Mouse (Mus musculus): Measurements from ENCODE around the gene Lyrm1. TPM values are rescaled to one million over a fixed set of nuclear protein-coding genes. Genes with fewer than 3 reads are reported as not detected.

Gene Lyrm1
- polyA plus RNA-seq, 1 experiment from 2014 or later = 10.7 TPM

DNA sequence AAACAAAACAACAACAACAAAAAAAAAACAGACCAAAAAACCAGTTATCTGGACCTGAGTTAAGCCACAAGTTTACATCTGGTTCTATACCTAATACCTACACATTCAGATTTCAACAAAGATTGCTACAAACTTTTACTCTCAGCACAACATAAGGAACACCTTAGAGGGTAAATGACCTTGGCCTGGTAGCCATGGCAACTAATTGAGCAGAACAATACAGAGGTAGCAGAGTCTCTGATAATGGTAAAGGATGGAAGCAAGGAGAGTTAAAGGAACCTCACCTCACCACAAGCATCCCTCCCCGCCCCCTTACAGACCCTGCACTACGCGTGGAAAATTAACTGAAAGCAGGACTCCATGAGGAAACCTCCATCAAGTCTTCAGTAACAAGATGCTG is 35.5 kb upstream of the Lyrm1 start:
- H3K4me3 ChIP-seq (ENCODE audit: low read length) = no peak overlapping the region
- no peaks in the 10 kb centered on the region for H3K9me3 ChIP-seq (ENCODE audit: control insufficient read depth, low read length)
- H3K27ac ChIP-seq (ENCODE audit: low read length) = no peak overlapping the region
- H3K4me1 ChIP-seq (ENCODE audit: control insufficient read depth, insufficient read depth, low read length) = peaks cover 20% of the 10 kb centered on the region
- H3K4me2 ChIP-seq (ENCODE audit: low read depth, low read length) = no peak overlapping the region
- ATAC-seq = peak; percentile 8; the same call in 1 of the 2 replicates
- WGBS = 87% methylated on average over 3 of the region's 3 CpGs
- no peaks in the 10 kb centered on the region for H3K27me3 ChIP-seq (replicated peaks; ENCODE audit: control insufficient read depth, insufficient read depth, low read length)
- H3K36me3 ChIP-seq (ENCODE audit: control insufficient read depth, insufficient read depth, low read length) = 0 out of 2 replicates have a peak, but pooled peaks cover 5% of the 10 kb centered on the region
- no peak overlapping the region for H3K9ac ChIP-seq (ENCODE audit: low read depth, low read length)

- Histone ChIP-seq H3K4me2 (ENCODE audit: low read depth, low read length) (no peak overlapping the region), H3K9ac (ENCODE audit: low read depth, low read length) (no peak overlapping the region), H3K27ac (ENCODE audit: low read length) (no peak overlapping the region), H3K4me3 (ENCODE audit: low read length) (no peak overlapping the region), H3K36me3 (ENCODE audit: control insufficient read depth, insufficient read depth, low read length) (0 out of 2 replicates have a peak, but pooled peaks cover 5% of the 10 kb centered on the region), H3K4me1 (ENCODE audit: control insufficient read depth, insufficient read depth, low read length) (peaks cover 20% of the 10 kb centered on the region), H3K9me3 (ENCODE audit: control insufficient read depth, low read length) (no peaks in the 10 kb centered on the region), H3K27me3 (replicated peaks; ENCODE audit: control insufficient read depth, insufficient read depth, low read length) (no peaks in the 10 kb centered on the region)
- ATAC-seq = peak; percentile 92
- 67% methylated on average over 2 of the region's 2 CpGs for WGBS
Measured at GRCm38 (mm10) chr7:119860554-119860953, 35.1 kb upstream of the Lyrm1 start.

GRCm38 (mm10) chr7:119860971-119861334 is 34.7 kb upstream of the Lyrm1 start:
- Histone ChIP-seq H3K4me1 (ENCODE audit: control insufficient read depth, insufficient read depth, low read length) (peaks cover 20% of the 10 kb centered on the region), H3K4me2 (ENCODE audit: low read depth, low read length) (no peak overlapping the region), H3K36me3 (ENCODE audit: control insufficient read depth, insufficient read depth, low read length) (0 out of 2 replicates have a peak, but pooled peaks cover 5% of the 10 kb centered on the region), H3K9ac (ENCODE audit: low read depth, low read length) (no peak overlapping the region), H3K27me3 (replicated peaks; ENCODE audit: control insufficient read depth, insufficient read depth, low read length) (no peaks in the 10 kb centered on the region), H3K4me3 (ENCODE audit: low read length) (no peak overlapping the region), H3K27ac (ENCODE audit: low read length) (0 out of 2 replicates have a peak overlapping the region, but pooled peaks have one; percentile 53), H3K9me3 (ENCODE audit: control insufficient read depth, low read length) (no peaks in the 10 kb centered on the region)
- peak; percentile 69 for ATAC-seq

DNA sequence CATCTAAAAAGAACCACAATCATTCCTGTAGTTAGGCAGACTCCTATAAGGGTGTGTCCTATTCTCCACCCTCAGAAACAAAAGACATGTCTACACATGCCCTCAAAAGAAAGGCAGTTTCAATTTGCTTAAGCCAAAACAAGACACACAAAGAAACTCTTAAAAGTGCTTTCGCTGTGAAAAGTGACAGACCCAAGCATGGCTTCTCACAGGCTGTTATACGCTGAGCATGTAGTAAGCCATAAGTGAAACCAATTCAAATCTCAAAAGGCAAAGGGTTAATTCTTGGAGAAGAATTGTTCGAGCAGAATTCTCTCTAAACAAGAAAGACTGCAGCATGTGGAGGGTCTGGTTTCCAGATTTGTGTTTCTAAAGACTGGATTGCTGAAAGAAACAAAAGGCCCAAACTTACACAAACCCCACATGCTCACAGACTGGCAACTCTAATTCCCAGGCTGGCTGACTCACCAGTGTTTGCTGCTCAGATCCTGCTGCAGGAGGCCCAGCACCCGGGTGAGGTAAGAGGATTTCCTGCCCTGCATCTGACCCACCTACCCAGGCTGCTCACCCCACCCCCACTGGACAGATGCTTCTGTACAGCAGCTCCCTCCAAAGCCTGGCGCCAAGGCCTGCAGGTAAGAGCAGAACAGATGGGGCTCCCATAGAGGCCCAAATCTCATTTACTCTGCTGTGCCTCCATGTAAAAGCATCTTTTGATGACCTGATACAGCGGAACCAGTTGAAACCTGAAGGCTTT is 34.1 kb upstream of the Lyrm1 start:
- Histone ChIP-seq H3K27me3 (replicated peaks; ENCODE audit: control insufficient read depth, insufficient read depth, low read length) (no peaks in the 10 kb centered on the region), H3K4me3 (ENCODE audit: low read length) (no peak overlapping the region), H3K4me2 (ENCODE audit: low read depth, low read length) (no peak overlapping the region), H3K36me3 (ENCODE audit: control insufficient read depth, insufficient read depth, low read length) (0 out of 2 replicates have a peak, but pooled peaks cover 5% of the 10 kb centered on the region), H3K27ac (ENCODE audit: low read length) (peak overlapping the region; percentile 53), H3K4me1 (ENCODE audit: control insufficient read depth, insufficient read depth, low read length) (peaks cover 20% of the 10 kb centered on the region), H3K9ac (ENCODE audit: low read depth, low read length) (peak overlapping the region; percentile 48), H3K9me3 (ENCODE audit: control insufficient read depth, low read length) (no peaks in the 10 kb centered on the region)
- WGBS = 33% methylated on average over 6 of the region's 6 CpGs
- peak; percentile 68 for ATAC-seq

DNA sequence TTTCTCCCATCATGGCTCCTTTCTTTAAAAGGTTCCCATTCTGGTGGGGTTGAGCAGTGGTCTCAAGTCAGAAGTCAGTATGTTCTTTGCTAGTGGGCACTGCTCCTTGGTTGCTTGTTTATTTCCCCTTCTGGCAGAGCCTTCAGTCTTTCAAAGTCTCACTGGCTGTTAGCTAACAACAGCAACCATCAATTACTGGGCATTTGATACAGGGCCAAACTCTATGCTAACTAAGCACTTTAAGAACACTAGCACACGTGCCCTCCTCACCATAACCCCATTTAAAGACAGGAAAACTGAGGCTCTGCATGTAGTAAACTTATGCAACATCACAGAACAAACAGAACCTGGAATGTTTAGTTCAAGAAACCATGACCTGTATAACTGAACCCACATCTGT is 33.5 kb upstream of the Lyrm1 start:
- H3K4me1 ChIP-seq (ENCODE audit: control insufficient read depth, insufficient read depth, low read length) = peaks cover 20% of the 10 kb centered on the region
- H3K4me3 ChIP-seq (ENCODE audit: low read length) = no peak overlapping the region
- H3K27ac ChIP-seq (ENCODE audit: low read length) = peak overlapping the region; percentile 53; the same call in 1 of the 2 replicates
- ATAC-seq = no peak
- no peaks in the 10 kb centered on the region for H3K9me3 ChIP-seq (ENCODE audit: control insufficient read depth, low read length)
- H3K27me3 ChIP-seq (replicated peaks; ENCODE audit: control insufficient read depth, insufficient read depth, low read length) = no peaks in the 10 kb centered on the region
- 0 out of 2 replicates have a peak, but pooled peaks cover 5% of the 10 kb centered on the region for H3K36me3 ChIP-seq (ENCODE audit: control insufficient read depth, insufficient read depth, low read length)
- H3K4me2 ChIP-seq (ENCODE audit: low read depth, low read length) = no peak overlapping the region
- 62% methylated on average over 1 of the region's 1 CpGs for WGBS
- no peak overlapping the region for H3K9ac ChIP-seq (ENCODE audit: low read depth, low read length)

DNA sequence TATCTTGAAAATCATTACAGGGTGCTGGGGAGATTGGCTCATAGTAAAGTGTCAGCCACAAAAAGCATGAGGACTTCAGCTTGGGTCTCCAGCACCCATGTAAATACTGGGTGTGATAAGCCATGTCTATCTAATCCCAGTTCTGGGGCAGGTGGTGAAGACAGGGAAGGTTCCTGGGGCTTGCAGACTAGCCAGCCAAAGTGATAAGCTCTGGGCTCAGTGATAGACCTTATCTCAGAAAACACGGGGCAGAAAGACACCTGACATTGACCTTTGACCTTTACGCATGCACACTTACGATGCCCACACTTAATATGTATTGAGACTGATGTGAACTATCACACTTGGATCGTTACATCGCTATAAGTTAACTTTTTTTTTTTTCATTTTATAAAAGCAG is 31.2 kb upstream of the Lyrm1 start:
- H3K36me3 ChIP-seq (ENCODE audit: control insufficient read depth, insufficient read depth, low read length) = no peaks in the 10 kb centered on the region
- no peaks in the 10 kb centered on the region for H3K27me3 ChIP-seq (replicated peaks; ENCODE audit: control insufficient read depth, insufficient read depth, low read length)
- H3K4me2 ChIP-seq (ENCODE audit: low read depth, low read length) = no peak overlapping the region
- H3K4me1 ChIP-seq (ENCODE audit: control insufficient read depth, insufficient read depth, low read length) = peaks cover 20% of the 10 kb centered on the region
- WGBS = 67% methylated on average over 5 of the region's 5 CpGs
- no peak for ATAC-seq
- no peak overlapping the region for H3K9ac ChIP-seq (ENCODE audit: low read depth, low read length)
- H3K4me3 ChIP-seq (ENCODE audit: low read length) = no peak overlapping the region
- no peak overlapping the region for H3K27ac ChIP-seq (ENCODE audit: low read length)
- H3K9me3 ChIP-seq (ENCODE audit: control insufficient read depth, low read length) = no peaks in the 10 kb centered on the region

- Histone ChIP-seq H3K27me3 (replicated peaks; ENCODE audit: control insufficient read depth, insufficient read depth, low read length) (no peaks in the 10 kb centered on the region), H3K36me3 (ENCODE audit: control insufficient read depth, insufficient read depth, low read length) (no peaks in the 10 kb centered on the region), H3K9ac (ENCODE audit: low read depth, low read length) (no peak overlapping the region), H3K4me2 (ENCODE audit: low read depth, low read length) (no peak overlapping the region), H3K4me3 (ENCODE audit: low read length) (no peak overlapping the region), H3K27ac (ENCODE audit: low read length) (no peak overlapping the region), H3K9me3 (ENCODE audit: control insufficient read depth, low read length) (no peaks in the 10 kb centered on the region), H3K4me1 (ENCODE audit: control insufficient read depth, insufficient read depth, low read length) (peaks cover 13% of the 10 kb centered on the region)
- 54% methylated on average over 1 of the region's 1 CpGs for WGBS
- no peak for ATAC-seq
Measured at GRCm38 (mm10) chr7:119866136-119866535, 29.5 kb upstream of the Lyrm1 start.

GRCm38 (mm10) chr7:119872204-119872603 is 23.5 kb upstream of the Lyrm1 start:
- Histone ChIP-seq H3K4me3 (ENCODE audit: low read length) (no peak overlapping the region), H3K9me3 (ENCODE audit: control insufficient read depth, low read length) (no peaks in the 10 kb centered on the region), H3K4me2 (ENCODE audit: low read depth, low read length) (no peak overlapping the region), H3K27ac (ENCODE audit: low read length) (no peak overlapping the region), H3K4me1 (ENCODE audit: control insufficient read depth, insufficient read depth, low read length) (no peaks in the 10 kb centered on the region), H3K27me3 (replicated peaks; ENCODE audit: control insufficient read depth, insufficient read depth, low read length) (no peaks in the 10 kb centered on the region), H3K36me3 (ENCODE audit: control insufficient read depth, insufficient read depth, low read length) (no peaks in the 10 kb centered on the region), H3K9ac (ENCODE audit: low read depth, low read length) (no peak overlapping the region)
- no peak for ATAC-seq
- 96% methylated on average over 4 of the region's 4 CpGs for WGBS

GRCm38 (mm10) chr7:119873050-119873449 is 22.6 kb upstream of the Lyrm1 start:
- H3K4me3 ChIP-seq (ENCODE audit: low read length) = no peak overlapping the region
- H3K27me3 ChIP-seq (replicated peaks; ENCODE audit: control insufficient read depth, insufficient read depth, low read length) = no peaks in the 10 kb centered on the region
- 55% methylated on average over 2 of the region's 2 CpGs for WGBS
- no peaks in the 10 kb centered on the region for H3K4me1 ChIP-seq (ENCODE audit: control insufficient read depth, insufficient read depth, low read length)
- H3K36me3 ChIP-seq (ENCODE audit: control insufficient read depth, insufficient read depth, low read length) = no peaks in the 10 kb centered on the region
- H3K9ac ChIP-seq (ENCODE audit: low read depth, low read length) = no peak overlapping the region
- no peak overlapping the region for H3K4me2 ChIP-seq (ENCODE audit: low read depth, low read length)
- ATAC-seq = no peak
- no peak overlapping the region for H3K27ac ChIP-seq (ENCODE audit: low read length)
- H3K9me3 ChIP-seq (ENCODE audit: control insufficient read depth, low read length) = no peaks in the 10 kb centered on the region

Data from intestine, embryonic 16.5 days (tissue).